In genomic region chr4:66901498-66901897, GRCm38 (mm10) we compare ENCODE assay signal across 22 mouse cellular contexts.
DNase-seq lines count a peak whose midpoint lies in the region; ATAC-seq and TF ChIP-seq lines count a peak whose summit lies in the region.
"Had no signal": no experiment of that assay in that cellular context is flagged by ENCODE, and none has a peak within 500 bp of the region (broad histone marks: within the 10 kb centered on the region; RNA-seq: fewer than 3 reads in every experiment).

No protein-coding gene starts in this region.

- H3K9ac ChIP-seq in midbrain, postnatal 0 days (replicated peaks; ENCODE audit: low read length, poor library complexity, severe bottlenecking): no peak overlapping the region
- H3K9ac ChIP-seq in midbrain, embryonic 16.5 days (ENCODE audit: low read depth, low read length): no peak overlapping the region
- H3K9ac ChIP-seq: forebrain, postnatal 0 days; hindbrain, embryonic 13.5 days; intestine, embryonic 15.5 days had no signal

- TF ChIP-seq CTCF in midbrain, postnatal 0 days (IDR thresholded peaks at IDR 0.05): no peak

- no peaks in the 10 kb centered on the region for H3K36me3 ChIP-seq in midbrain, postnatal 0 days (ENCODE audit: insufficient read depth, low read length)
- no peaks in the 10 kb centered on the region for H3K36me3 ChIP-seq in midbrain, embryonic 16.5 days (ENCODE audit: control insufficient read depth, insufficient read depth, low read length)
- H3K36me3 ChIP-seq: forebrain, embryonic 10.5 days; hindbrain, embryonic 10.5 days; hindbrain, embryonic 13.5 days; intestine, embryonic 15.5 days had no signal

- H3K4me2 ChIP-seq in midbrain, postnatal 0 days (ENCODE audit: low read depth, low read length, poor library complexity, severe bottlenecking): no peak overlapping the region
- H3K4me2 ChIP-seq in midbrain, embryonic 16.5 days (ENCODE audit: low read length): no peak overlapping the region
- H3K4me2 ChIP-seq: heart, embryonic 11.5 days; hindbrain, embryonic 13.5 days; intestine, embryonic 15.5 days had no signal

- no peak for ATAC-seq in midbrain, postnatal 0 days (ENCODE audit: low FRiP score)
- ATAC-seq in midbrain, embryonic 16.5 days: no peak
- ATAC-seq: CD4-positive, CD25-positive, alpha-beta regulatory T cell, adult 4 months; forebrain, embryonic 14.5 days; forebrain, postnatal 0 days; hindbrain, embryonic 16.5 days; intestine, embryonic 15.5 days had no signal

- H3K27me3 ChIP-seq in midbrain, postnatal 0 days (ENCODE audit: insufficient read depth, low read length): no peaks in the 10 kb centered on the region
- no peaks in the 10 kb centered on the region for H3K27me3 ChIP-seq in midbrain, embryonic 16.5 days (ENCODE audit: control insufficient read depth, insufficient read depth, low read depth, low read length)
- H3K27me3 ChIP-seq: hindbrain, embryonic 13.5 days; intestine, embryonic 15.5 days had no signal

- no peaks in the 10 kb centered on the region for H3K9me3 ChIP-seq in midbrain, postnatal 0 days (ENCODE audit: low read length)
- no peaks in the 10 kb centered on the region for H3K9me3 ChIP-seq in midbrain, embryonic 16.5 days (replicated peaks; ENCODE audit: control insufficient read depth, low read length, poor library complexity, severe bottlenecking)
- H3K9me3 ChIP-seq: forebrain, embryonic 10.5 days; hindbrain, embryonic 10.5 days; hindbrain, embryonic 13.5 days; intestine, embryonic 15.5 days had no signal

- H3K27ac ChIP-seq in midbrain, postnatal 0 days (ENCODE audit: low read depth, low read length): no peak overlapping the region
- no peak overlapping the region for H3K27ac ChIP-seq in midbrain, embryonic 16.5 days (ENCODE audit: low read length)
- H3K27ac ChIP-seq: forebrain, embryonic 10.5 days; gastrocnemius, adult 2 months; hindbrain, embryonic 10.5 days; hindbrain, embryonic 13.5 days; intestine, embryonic 15.5 days had no signal

- peak; percentile 47 for DNase-seq in cerebellum, adult 9-10 months
- DNase-seq in cerebellum, postnatal 14 days: no peak
- peak; percentile 18 for DNase-seq in midbrain, postnatal 0 days (ENCODE audit: low spot score)
- peak; percentile 25 for DNase-seq in brain, adult 2 months (ENCODE audit: low read depth, low spot score)
- no peak for DNase-seq in heart, postnatal 4 days
- DNase-seq: adrenal gland, postnatal 10 days; adrenal gland, postnatal 36 days; forebrain, postnatal 0 days; gastrocnemius, adult 2 months; gastrocnemius, postnatal 14 days; heart, adult 11 months; kidney, adult 11 months; kidney, adult 8-10 months had no signal

- H3K4me3 ChIP-seq in midbrain, postnatal 0 days (ENCODE audit: low read depth, low read length): no peak overlapping the region
- no peak overlapping the region for H3K4me3 ChIP-seq in midbrain, embryonic 16.5 days (ENCODE audit: low read depth, low read length)
- H3K4me3 ChIP-seq: forebrain, embryonic 10.5 days; gastrocnemius, adult 2 months; hindbrain, embryonic 10.5 days; hindbrain, embryonic 13.5 days; intestine, embryonic 15.5 days had no signal

- H3K4me1 ChIP-seq in midbrain, postnatal 0 days (ENCODE audit: insufficient read depth, low read length): no peaks in the 10 kb centered on the region
- H3K4me1 ChIP-seq in midbrain, embryonic 16.5 days (ENCODE audit: control insufficient read depth, insufficient read depth, low read length): no peaks in the 10 kb centered on the region
- H3K4me1 ChIP-seq: forebrain, embryonic 10.5 days; hindbrain, embryonic 10.5 days; hindbrain, embryonic 13.5 days; intestine, embryonic 15.5 days had no signal

Comparison
In these comparisons a context has a peak if more than half of its experiments do, and no peak if none do; other contexts are left out.
1. DNase-seq: peak in cerebellum, adult 9-10 months (single experiment), midbrain, postnatal 0 days (single experiment) and brain, adult 2 months (single experiment); none in cerebellum, postnatal 14 days (0 of 2) and heart, postnatal 4 days (single experiment).